In the genomic region with DNA sequence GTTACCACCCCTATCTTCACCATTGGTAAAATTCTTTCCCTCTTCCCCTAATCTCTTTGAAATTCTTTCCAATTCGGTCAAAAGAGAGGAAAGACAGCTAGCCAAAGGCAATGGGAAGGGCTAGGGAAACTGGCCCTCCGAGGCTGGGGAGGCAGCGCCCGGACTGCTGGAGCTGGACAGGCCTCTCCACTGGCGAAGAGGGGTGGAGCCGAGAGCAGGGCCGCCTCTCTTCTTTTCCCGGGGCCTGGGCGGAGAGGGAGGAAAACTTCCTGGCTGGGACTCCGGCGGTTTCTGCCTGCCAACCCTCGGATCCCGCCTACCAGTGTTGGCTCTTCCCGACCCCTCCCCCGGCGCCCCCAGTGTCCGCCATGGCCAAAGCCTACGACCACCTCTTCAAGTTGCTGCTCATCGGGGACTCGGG, we compare ENCODE assay signal across 8 mouse cellular contexts. TPM values are rescaled to one million over a fixed set of nuclear protein-coding genes. Genes with fewer than 3 reads are reported as not detected.
A peak's percentile ranks its signal among the peaks of the same experiment; 100 is the strongest.
DNase-seq lines count a peak whose midpoint lies in the region; ATAC-seq and TF ChIP-seq lines count a peak whose summit lies in the region.

No protein-coding gene starts in this region.

- H3K4me1 ChIP-seq in hindbrain, postnatal 0 days (ENCODE audit: insufficient read depth, low read length): peaks cover 5% of the 10 kb centered on the region; the same call in 1 of the 2 replicates
- H3K4me1 ChIP-seq in limb, embryonic 12.5 days (replicated peaks): peaks cover 21% of the 10 kb centered on the region
- peaks cover 9% of the 10 kb centered on the region for H3K4me1 ChIP-seq in midbrain, embryonic 11.5 days (ENCODE audit: control insufficient read depth, insufficient read depth, low read length)

- intact Hi-C loops in gastrocnemius, postnatal 14 days (cut with DNase I; ENCODE audit: low total_unique reads): no loop called here

- H3K4me3 ChIP-seq in hindbrain, postnatal 0 days (ENCODE audit: low read length): peak overlapping the region; percentile 42
- peak overlapping the region; percentile 57 for H3K4me3 ChIP-seq in limb, embryonic 12.5 days (replicated peaks)
- peak overlapping the region; percentile 36 for H3K4me3 ChIP-seq in midbrain, embryonic 11.5 days (ENCODE audit: low read depth, low read length)

- no peaks in the 10 kb centered on the region for H3K36me3 ChIP-seq in hindbrain, postnatal 0 days (ENCODE audit: insufficient read depth, low read length)
- peaks cover 30% of the 10 kb centered on the region for H3K36me3 ChIP-seq in limb, embryonic 12.5 days
- H3K36me3 ChIP-seq in midbrain, embryonic 11.5 days (ENCODE audit: control insufficient read depth, insufficient read depth, low read length): no peaks in the 10 kb centered on the region; the same call in 1 of the 2 replicates

- peak overlapping the region; percentile 35 for H3K9ac ChIP-seq in hindbrain, postnatal 0 days (replicated peaks; ENCODE audit: low read length)
- H3K9ac ChIP-seq in limb, embryonic 12.5 days (replicated peaks): peak overlapping the region; percentile 75
- peak overlapping the region; percentile 74 for H3K9ac ChIP-seq in midbrain, embryonic 11.5 days (ENCODE audit: low read length)

- 0% methylated on average over 19 of the region's 20 CpGs for WGBS in hindbrain, postnatal 0 days
- under 1% methylated on average over 20 of the region's 20 CpGs for WGBS in limb, embryonic 12.5 days
- 0% methylated on average over 18 of the region's 20 CpGs for WGBS in midbrain, embryonic 11.5 days

- peak overlapping the region; percentile 78 for H3K4me2 ChIP-seq in hindbrain, postnatal 0 days (ENCODE audit: low read depth, low read length)
- H3K4me2 ChIP-seq in limb, embryonic 12.5 days: peak overlapping the region; percentile 70
- peak overlapping the region; percentile 71 for H3K4me2 ChIP-seq in midbrain, embryonic 11.5 days

- ATAC-seq in hindbrain, postnatal 0 days: peak; percentile 75
- ATAC-seq in limb, embryonic 12.5 days (ENCODE audit: insufficient number of reproducible peaks, insufficient read depth, low FRiP score, low TSS enrichment, low read depth): peak; percentile 88
- peak; percentile 78 for ATAC-seq in midbrain, embryonic 11.5 days (ENCODE audit: low FRiP score)

- H3K9me3 ChIP-seq in hindbrain, postnatal 0 days (ENCODE audit: low read length): no peaks in the 10 kb centered on the region
- H3K9me3 ChIP-seq in limb, embryonic 12.5 days: no peaks in the 10 kb centered on the region
- H3K9me3 ChIP-seq in midbrain, embryonic 11.5 days (ENCODE audit: control insufficient read depth, low read length): no peaks in the 10 kb centered on the region

- no peak for TF ChIP-seq CTCF in hindbrain, postnatal 0 days (IDR thresholded peaks at IDR 0.05; ENCODE audit: low read depth)

- peak overlapping the region; percentile 68 for H3K27ac ChIP-seq in hindbrain, postnatal 0 days
- H3K27ac ChIP-seq in limb, embryonic 12.5 days: peak overlapping the region; percentile 91
- H3K27ac ChIP-seq in midbrain, embryonic 11.5 days (ENCODE audit: low read depth, low read length): peak overlapping the region; percentile 51

- peak; percentile 16 to 38 for DNase-seq in left cerebral cortex, adult 18-20 months (ENCODE audit: low spot score in 2 of 2)
- DNase-seq in left cerebral cortex, adult 11 months (ENCODE audit: low spot score): no peak
- DNase-seq in embryo, embryonic 11 days: peak; percentile 83
- peak; percentile 85 for DNase-seq in gastrocnemius, postnatal 14 days
- peak; percentile 68 for DNase-seq in hindbrain, postnatal 0 days (ENCODE audit: low spot score)
- DNase-seq in midbrain, embryonic 11.5 days (ENCODE audit: low spot score, missing footprints): peak; percentile 95
- DNase-seq in spleen, postnatal 36 days (ENCODE audit: low spot score in 2 of 2): peak; percentile 25 to 47

- H3K27me3 ChIP-seq in hindbrain, postnatal 0 days (ENCODE audit: insufficient read depth, low read length): no peaks in the 10 kb centered on the region
- no peaks in the 10 kb centered on the region for H3K27me3 ChIP-seq in limb, embryonic 12.5 days
- no peaks in the 10 kb centered on the region for H3K27me3 ChIP-seq in midbrain, embryonic 11.5 days (ENCODE audit: control insufficient read depth, insufficient read depth, low read length)

RNA-seq across cellular contexts. Expression of gene Rab13, which starts 7.0 kb away (rescaled TPM):
- total RNA-seq in left cerebral cortex, adult 18-20 months (2021): 1 to 10 TPM; 5.5 to 7.6 TPM
- total RNA-seq in gastrocnemius, postnatal 14 days (2021): 10 to 100 TPM; 10.8 to 11.8 TPM
- 5.9 and 14.8 TPM in 2 replicates for total RNA-seq in hindbrain, postnatal 0 days (2014; rRNA removed)
- 20.6 and 23.5 TPM in 2 replicates for polyA plus RNA-seq in hindbrain, postnatal 0 days (2015; fragmentation: Nextera tagmentation; extraction: Ambion mirVana)
- 28.2 and 29.8 TPM in 2 replicates for polyA plus RNA-seq in limb, embryonic 12.5 days (2016; fragmentation: Nextera tagmentation; extraction: Ambion mirVana)
- 14.4 and 16.4 TPM in 2 replicates for polyA plus RNA-seq in midbrain, embryonic 11.5 days (2014; fragmentation: Nextera tagmentation; extraction: Ambion mirVana)

RNA-seq across cellular contexts. Expression of gene Rps27, which starts 7.1 kb away (rescaled TPM):
- total RNA-seq in left cerebral cortex, adult 18-20 months (2021): 1,000 to 10,000 TPM in 1 of 2 experiments, 100 to 1,000 TPM in 1; 977 to 1,003 TPM
- 100 to 1,000 TPM; 889 to 951 TPM for total RNA-seq in gastrocnemius, postnatal 14 days (2021)
- 2,630 and 2,808 TPM in 2 replicates for total RNA-seq in hindbrain, postnatal 0 days (2014; rRNA removed)
- polyA plus RNA-seq in hindbrain, postnatal 0 days (2015; fragmentation: Nextera tagmentation; extraction: Ambion mirVana): 847 and 901 TPM in 2 replicates
- polyA plus RNA-seq in limb, embryonic 12.5 days (2016; fragmentation: Nextera tagmentation; extraction: Ambion mirVana): 1,443 and 1,486 TPM in 2 replicates
- polyA plus RNA-seq in midbrain, embryonic 11.5 days (2014; fragmentation: Nextera tagmentation; extraction: Ambion mirVana): 1,063 and 1,232 TPM in 2 replicates

RNA-seq across cellular contexts. Expression of gene Jtb, which starts 10.9 kb away (rescaled TPM):
- 10 to 100 TPM; 43.0 to 43.5 TPM for total RNA-seq in left cerebral cortex, adult 18-20 months (2021)
- total RNA-seq in gastrocnemius, postnatal 14 days (2021): 10 to 100 TPM; 41.6 to 47.5 TPM
- total RNA-seq in hindbrain, postnatal 0 days (2014; rRNA removed): 52.5 and 75.6 TPM in 2 replicates
- 115 and 124 TPM in 2 replicates for polyA plus RNA-seq in hindbrain, postnatal 0 days (2015; fragmentation: Nextera tagmentation; extraction: Ambion mirVana)
- 86.2 and 88.6 TPM in 2 replicates for polyA plus RNA-seq in limb, embryonic 12.5 days (2016; fragmentation: Nextera tagmentation; extraction: Ambion mirVana)
- 110 and 112 TPM in 2 replicates for polyA plus RNA-seq in midbrain, embryonic 11.5 days (2014; fragmentation: Nextera tagmentation; extraction: Ambion mirVana)

RNA-seq across cellular contexts. Expression of gene Creb3l4, which starts 22.8 kb away (rescaled TPM):
- total RNA-seq in left cerebral cortex, adult 18-20 months (2021): under 1 TPM in 1 of 2 experiments, not detected in 1; 0.40 TPM
- total RNA-seq in gastrocnemius, postnatal 14 days (2021): under 1 TPM; 0.27 to 0.39 TPM
- total RNA-seq in hindbrain, postnatal 0 days (2014; rRNA removed): 0.21 and 0.83 TPM in 2 replicates
- polyA plus RNA-seq in hindbrain, postnatal 0 days (2015; fragmentation: Nextera tagmentation; extraction: Ambion mirVana): 1.2 and 1.4 TPM in 2 replicates
- polyA plus RNA-seq in limb, embryonic 12.5 days (2016; fragmentation: Nextera tagmentation; extraction: Ambion mirVana): 11.7 and 12.9 TPM in 2 replicates
- polyA plus RNA-seq in midbrain, embryonic 11.5 days (2014; fragmentation: Nextera tagmentation; extraction: Ambion mirVana): 3.2 and 4.3 TPM in 2 replicates

RNA-seq across cellular contexts. Expression of gene Slc39a1, which starts 27.4 kb away (rescaled TPM):
- 10 to 100 TPM; 43.0 to 43.4 TPM for total RNA-seq in left cerebral cortex, adult 18-20 months (2021)
- 10 to 100 TPM; 57.8 to 62.7 TPM for total RNA-seq in gastrocnemius, postnatal 14 days (2021)
- total RNA-seq in hindbrain, postnatal 0 days (2014; rRNA removed): 97.8 and 105 TPM in 2 replicates
- 70.1 and 72.0 TPM in 2 replicates for polyA plus RNA-seq in hindbrain, postnatal 0 days (2015; fragmentation: Nextera tagmentation; extraction: Ambion mirVana)
- 56.8 and 62.0 TPM in 2 replicates for polyA plus RNA-seq in limb, embryonic 12.5 days (2016; fragmentation: Nextera tagmentation; extraction: Ambion mirVana)
- 58.7 and 59.4 TPM in 2 replicates for polyA plus RNA-seq in midbrain, embryonic 11.5 days (2014; fragmentation: Nextera tagmentation; extraction: Ambion mirVana)
